Mouse (Mus musculus): ENCODE measurements around the gene Ush2a. TPM values are rescaled to one million over a fixed set of nuclear protein-coding genes. Genes with fewer than 3 reads are reported as not detected.

Gene Ush2a
- polyA plus RNA-seq, 1 experiment from 2014 or later = 0.04 TPM

DNA sequence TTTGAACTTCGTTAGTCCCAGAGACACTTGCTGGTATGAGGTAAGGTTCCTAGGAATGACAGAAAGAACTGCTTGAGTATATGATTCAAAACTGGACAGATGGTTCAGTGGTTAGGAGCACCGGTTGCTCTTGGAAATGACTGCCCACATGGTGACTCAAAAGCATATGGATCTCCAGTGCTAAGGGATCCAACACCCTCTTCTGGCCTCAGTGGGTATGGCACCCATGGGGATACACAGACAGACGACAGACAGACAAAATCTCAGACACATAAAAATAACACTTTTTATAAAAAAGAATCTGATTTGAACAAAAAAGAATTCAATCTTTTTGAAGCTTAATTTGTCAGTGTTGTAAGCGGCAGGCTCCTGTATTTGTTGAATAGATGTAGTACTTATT is 446.4 kb downstream of the Ush2a start:
- H3K4me2 ChIP-seq (replicated peaks) = no peak overlapping the region
- WGBS = 85% methylated on average over 4 of the region's 4 CpGs
- H3K4me1 ChIP-seq = no peaks in the 10 kb centered on the region
- no peak overlapping the region for H3K4me3 ChIP-seq
- no peak overlapping the region for H3K27ac ChIP-seq
- no peak overlapping the region for H3K9ac ChIP-seq
- ATAC-seq (ENCODE audit: low FRiP score, low read depth) = no peak
- no peaks in the 10 kb centered on the region for H3K36me3 ChIP-seq
- no peaks in the 10 kb centered on the region for H3K9me3 ChIP-seq
- no peaks in the 10 kb centered on the region; the same call in 1 of the 2 replicates for H3K27me3 ChIP-seq

DNA sequence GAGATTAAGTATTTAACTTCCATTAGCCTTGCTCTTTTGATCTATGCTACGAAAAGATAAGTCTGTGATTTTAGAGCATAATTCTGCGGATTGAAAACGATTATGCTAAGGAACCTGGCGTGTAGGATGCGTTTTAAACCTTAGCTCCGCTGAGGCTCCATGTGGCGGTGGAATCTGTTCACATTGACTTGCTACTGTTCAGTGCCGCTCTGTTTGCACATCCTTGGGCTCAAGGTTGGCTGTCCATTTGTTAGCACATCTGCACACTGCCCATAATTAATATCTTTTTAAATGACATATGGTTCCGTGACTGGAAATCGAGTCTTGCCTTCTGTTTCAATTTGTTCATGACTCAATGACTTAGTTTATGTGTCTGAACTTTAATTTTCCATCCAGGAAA is 446.9 kb downstream of the Ush2a start:
- Histone ChIP-seq H3K9me3 (no peaks in the 10 kb centered on the region), H3K9ac (no peak overlapping the region), H3K4me1 (no peaks in the 10 kb centered on the region), H3K4me2 (replicated peaks) (no peak overlapping the region), H3K4me3 (no peak overlapping the region), H3K36me3 (no peaks in the 10 kb centered on the region), H3K27me3 (no peaks in the 10 kb centered on the region; the same call in 1 of the 2 replicates), H3K27ac (no peak overlapping the region)
- no peak for ATAC-seq (ENCODE audit: low FRiP score, low read depth)
- 92% methylated on average over 10 of the region's 10 CpGs for WGBS

DNA sequence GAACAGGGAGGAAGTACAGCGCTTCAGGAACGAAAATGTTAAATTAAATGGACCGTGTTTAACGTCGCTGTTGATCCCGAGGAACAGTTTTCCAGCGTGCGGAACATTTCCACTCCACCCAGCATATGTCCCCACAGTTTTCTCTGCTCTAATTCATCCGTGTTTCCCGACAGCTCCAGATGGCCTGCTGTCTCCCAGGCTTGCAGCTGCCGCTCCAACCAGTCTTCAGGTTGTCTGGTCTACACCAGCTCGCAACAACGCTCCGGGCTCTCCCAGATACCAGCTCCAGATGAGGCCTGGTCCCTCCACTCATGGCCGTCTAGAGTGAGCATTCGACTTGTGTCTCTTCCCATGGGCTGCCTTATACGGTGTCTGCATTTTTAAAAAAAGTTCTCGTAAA is 452.3 kb downstream of the Ush2a start:
- whole genome bisulfite sequencing = 66% methylated on average over 18 of the region's 18 CpGs
- H3K4me2 ChIP-seq (replicated peaks) = no peak overlapping the region
- H3K9me3 ChIP-seq = no peaks in the 10 kb centered on the region
- H3K9ac ChIP-seq = no peak overlapping the region
- no peaks in the 10 kb centered on the region for H3K36me3 ChIP-seq
- no peak overlapping the region for H3K27ac ChIP-seq
- H3K4me1 ChIP-seq = no peaks in the 10 kb centered on the region
- H3K4me3 ChIP-seq = no peak overlapping the region
- no peak for ATAC-seq (ENCODE audit: low FRiP score, low read depth)
- H3K27me3 ChIP-seq = no peaks in the 10 kb centered on the region; the same call in 1 of the 2 replicates

DNA sequence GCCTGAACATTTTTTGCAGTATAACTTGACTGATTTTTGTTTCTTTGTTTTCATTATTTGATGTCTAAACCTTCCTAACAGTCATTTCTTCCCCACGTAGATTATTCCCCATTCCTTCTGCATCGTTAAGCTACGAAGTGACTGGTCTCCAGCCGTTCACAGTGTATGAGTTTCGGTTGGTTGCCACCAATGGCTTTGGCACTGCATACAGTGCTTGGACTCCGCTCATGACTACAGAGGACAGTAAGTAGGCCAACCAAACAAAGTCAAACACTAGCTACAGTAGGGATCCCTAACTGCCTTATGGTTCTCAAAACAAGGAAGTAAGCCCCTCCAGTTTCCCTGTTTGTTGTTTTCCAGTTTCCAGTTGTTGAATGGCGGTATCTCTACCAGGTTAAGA is 453.1 kb downstream of the Ush2a start:
- WGBS = 82% methylated on average over 7 of the region's 7 CpGs
- H3K36me3 ChIP-seq = no peaks in the 10 kb centered on the region
- no peaks in the 10 kb centered on the region; the same call in none of the 2 replicates for H3K27me3 ChIP-seq

DNA sequence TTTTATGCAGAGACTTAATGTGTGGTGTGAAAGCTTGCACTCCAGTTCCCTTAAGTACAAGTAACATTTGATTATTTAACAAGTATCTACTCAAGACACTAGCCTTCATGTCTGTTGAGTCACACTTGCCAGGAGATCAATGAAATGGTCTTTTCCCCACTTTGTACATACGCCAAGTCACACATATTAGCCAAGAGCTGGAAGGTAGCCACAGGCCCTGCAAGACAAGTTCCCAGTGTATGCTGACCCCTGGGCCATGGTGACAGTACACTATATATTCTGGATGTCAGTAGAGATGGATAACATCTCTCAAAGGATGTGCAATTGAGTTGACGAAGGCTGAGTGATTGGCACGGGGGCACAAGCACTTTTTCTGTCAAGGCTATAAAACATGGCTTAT is 455.1 kb downstream of the Ush2a start:
- no peaks in the 10 kb centered on the region for H3K9me3 ChIP-seq
- H3K4me1 ChIP-seq = no peaks in the 10 kb centered on the region
- 56% methylated on average over 3 of the region's 3 CpGs for WGBS
- H3K36me3 ChIP-seq = no peaks in the 10 kb centered on the region
- no peak for ATAC-seq (ENCODE audit: low FRiP score, low read depth)
- H3K27me3 ChIP-seq = peaks cover 8% of the 10 kb centered on the region; the same call in 1 of the 2 replicates
- no peak overlapping the region for H3K4me3 ChIP-seq
- no peak overlapping the region for H3K4me2 ChIP-seq (replicated peaks)
- no peak overlapping the region for H3K9ac ChIP-seq
- H3K27ac ChIP-seq = no peak overlapping the region

More for the DNA sequence above, 453.1 kb downstream of the Ush2a start:
- no peak for ATAC-seq (ENCODE audit: low FRiP score, low read depth)
- Histone ChIP-seq H3K9me3 (no peaks in the 10 kb centered on the region), H3K9ac (no peak overlapping the region), H3K4me3 (no peak overlapping the region), H3K27ac (no peak overlapping the region), H3K4me1 (no peaks in the 10 kb centered on the region), H3K4me2 (replicated peaks) (no peak overlapping the region)

DNA sequence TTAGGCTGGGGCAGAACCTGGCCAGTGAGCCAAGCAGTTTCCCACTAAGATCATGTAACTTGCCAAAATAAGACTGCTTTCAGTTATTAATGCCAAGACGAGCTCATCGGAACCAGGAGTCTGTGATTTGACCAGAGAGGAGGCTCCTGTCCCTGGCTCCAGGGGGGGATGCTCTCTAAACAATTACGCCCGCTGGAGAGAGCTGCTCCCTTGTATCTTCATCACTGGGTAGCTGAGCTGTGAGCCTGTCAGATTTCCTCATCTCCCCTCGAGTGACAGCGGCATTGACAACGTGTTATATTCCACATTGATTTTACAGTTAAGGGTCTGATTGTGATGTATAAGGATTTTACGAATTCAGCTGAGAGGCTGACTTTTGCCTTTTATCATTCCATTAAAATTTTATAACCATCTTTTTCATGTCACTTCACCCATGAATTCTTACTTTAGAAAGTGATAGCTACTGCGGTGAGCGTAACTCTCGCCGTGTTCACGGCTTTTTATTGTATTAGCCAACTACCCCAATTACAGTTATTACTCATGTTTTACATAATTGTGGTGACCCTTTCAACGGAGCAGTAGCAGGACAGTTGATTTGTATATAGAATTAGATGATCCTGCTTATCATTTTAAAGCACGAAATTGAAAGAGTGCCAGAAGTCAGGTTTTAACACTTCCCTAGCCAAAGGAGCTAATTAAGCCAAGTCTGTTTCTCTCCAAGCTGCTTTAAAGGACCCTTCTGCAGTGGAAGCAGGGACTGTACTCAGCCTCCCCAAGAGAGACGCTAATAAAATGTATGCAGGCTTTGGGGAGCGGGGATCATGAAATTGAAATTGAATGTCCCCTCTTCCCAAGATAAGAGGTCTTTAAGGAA is 463.5 kb downstream of the Ush2a start:
- Histone ChIP-seq H3K36me3 (no peaks in the 10 kb centered on the region), H3K9me3 (no peaks in the 10 kb centered on the region), H3K27ac (no peak overlapping the region), H3K4me2 (replicated peaks) (peak overlapping the region; percentile 38; the same call in 1 of the 2 replicates), H3K27me3 (peaks cover 63% of the 10 kb centered on the region), H3K9ac (no peak overlapping the region), H3K4me3 (no peak overlapping the region), H3K4me1 (peaks cover 27% of the 10 kb centered on the region)
- WGBS = 44% methylated on average over 17 of the region's 17 CpGs
- no peak for ATAC-seq (ENCODE audit: low FRiP score, low read depth)

DNA sequence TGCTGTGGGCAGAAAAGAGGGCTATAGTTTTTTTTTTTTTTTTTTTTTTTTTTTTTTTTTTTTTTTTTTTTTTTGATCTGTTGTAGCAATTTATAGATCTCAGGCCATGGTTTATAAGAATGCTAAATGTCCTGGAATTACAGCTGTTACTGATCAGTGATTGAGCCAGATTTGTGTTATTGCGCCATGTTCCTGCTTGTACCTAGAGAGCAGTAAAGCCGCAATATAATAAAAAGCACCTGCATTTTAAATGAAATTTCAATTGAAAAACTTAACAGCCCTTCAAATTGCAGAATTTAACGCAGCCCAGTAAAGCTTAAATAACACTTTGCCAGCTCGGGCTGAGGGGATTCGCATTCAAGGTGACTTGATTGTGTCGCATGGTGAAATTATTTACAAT is 465.1 kb downstream of the Ush2a start:
- ATAC-seq (ENCODE audit: low FRiP score, low read depth) = peak; percentile 80; the same call in 1 of the 2 replicates
- Histone ChIP-seq H3K9me3 (no peaks in the 10 kb centered on the region), H3K4me1 (peaks cover 27% of the 10 kb centered on the region), H3K27me3 (peaks cover 60% of the 10 kb centered on the region), H3K4me2 (replicated peaks) (no peak overlapping the region), H3K9ac (no peak overlapping the region), H3K27ac (no peak overlapping the region), H3K4me3 (no peak overlapping the region), H3K36me3 (no peaks in the 10 kb centered on the region)
- 20% methylated on average over 6 of the region's 6 CpGs for WGBS

DNA sequence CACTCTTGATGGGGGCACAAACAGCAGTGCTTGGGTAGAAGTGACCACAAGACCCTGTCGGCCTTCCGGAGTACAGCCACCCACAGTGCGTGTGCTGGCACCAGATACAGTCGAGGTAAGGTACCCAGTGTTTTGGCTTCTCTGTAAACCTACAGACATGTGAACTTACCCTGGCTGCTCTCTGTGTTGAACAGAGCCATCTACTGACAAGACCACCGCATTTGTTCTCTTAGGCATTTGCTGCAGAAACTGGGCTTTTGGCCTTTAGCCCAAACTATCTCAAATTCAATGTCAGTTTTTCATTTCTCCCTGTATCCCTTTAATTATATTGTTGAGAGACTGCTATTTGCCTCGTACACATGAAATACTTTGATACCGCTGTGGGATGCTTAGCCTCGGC is 466.8 kb downstream of the Ush2a start:
- no peak overlapping the region for H3K9ac ChIP-seq
- 0 out of 2 replicates have a peak, but pooled peaks have one; percentile 36 for ATAC-seq (ENCODE audit: low FRiP score, low read depth)
- no peak overlapping the region for H3K27ac ChIP-seq
- H3K4me3 ChIP-seq = no peak overlapping the region
- peaks cover 27% of the 10 kb centered on the region for H3K4me1 ChIP-seq
- 75% methylated on average over 8 of the region's 8 CpGs for WGBS
- peaks cover 47% of the 10 kb centered on the region for H3K27me3 ChIP-seq
- H3K4me2 ChIP-seq (replicated peaks) = no peak overlapping the region
- no peaks in the 10 kb centered on the region for H3K36me3 ChIP-seq
- H3K9me3 ChIP-seq = no peaks in the 10 kb centered on the region

DNA sequence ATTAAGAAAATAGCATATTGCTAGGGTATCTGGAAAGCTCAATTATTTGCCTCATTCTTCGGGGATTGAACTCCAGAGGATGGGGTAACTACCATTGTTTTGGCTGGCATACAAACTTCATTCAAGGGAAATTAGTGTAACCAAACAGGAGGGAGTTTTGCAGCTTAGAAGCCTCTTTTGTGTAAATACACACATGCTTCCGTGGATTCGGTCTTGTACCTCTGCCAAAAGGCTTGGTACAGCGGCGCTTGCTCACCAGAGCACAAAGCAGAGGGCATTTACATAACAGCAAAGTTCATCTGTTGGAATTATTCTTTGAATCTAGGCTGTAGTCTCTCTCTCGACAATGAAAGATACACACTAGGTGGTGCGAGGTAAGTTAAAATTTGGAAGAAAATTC is 467.4 kb downstream of the Ush2a start:
- Histone ChIP-seq H3K9ac (no peak overlapping the region), H3K27ac (no peak overlapping the region), H3K4me3 (no peak overlapping the region), H3K4me1 (peaks cover 27% of the 10 kb centered on the region), H3K9me3 (no peaks in the 10 kb centered on the region), H3K36me3 (no peaks in the 10 kb centered on the region), H3K4me2 (replicated peaks) (no peak overlapping the region), H3K27me3 (peaks cover 41% of the 10 kb centered on the region)
- no peak for ATAC-seq (ENCODE audit: low FRiP score, low read depth)
- 77% methylated on average over 7 of the region's 7 CpGs for whole genome bisulfite sequencing

DNA sequence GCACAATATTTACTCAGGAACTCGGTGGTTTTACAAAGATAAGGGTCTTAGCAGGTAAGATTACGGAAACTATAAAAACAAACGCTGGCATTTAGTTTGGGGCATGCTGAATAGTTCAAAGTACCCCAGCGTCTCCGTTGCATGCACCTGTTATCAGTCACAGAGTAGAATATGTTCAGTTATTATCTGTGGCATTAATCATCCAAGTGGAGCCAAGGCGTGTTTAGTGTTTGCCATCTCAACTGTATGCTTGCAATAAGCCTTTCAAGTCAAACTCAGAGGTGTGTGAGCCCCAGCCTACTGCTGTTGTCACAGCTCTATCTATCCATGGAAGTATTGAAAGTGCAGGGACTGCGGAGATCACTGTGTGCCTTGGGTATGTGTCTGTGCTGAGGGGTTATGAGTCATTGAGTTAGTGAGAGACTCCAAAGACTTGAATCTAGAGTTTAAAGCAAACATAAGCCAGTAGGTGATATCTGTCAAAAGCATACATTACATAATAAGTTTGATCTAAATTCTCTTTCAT is 473.0 kb downstream of the Ush2a start:
- Histone ChIP-seq H3K27me3 (peaks cover 11% of the 10 kb centered on the region), H3K9me3 (no peaks in the 10 kb centered on the region), H3K9ac (no peak overlapping the region), H3K36me3 (no peaks in the 10 kb centered on the region), H3K27ac (no peak overlapping the region), H3K4me2 (replicated peaks) (no peak overlapping the region), H3K4me3 (no peak overlapping the region), H3K4me1 (no peaks in the 10 kb centered on the region)
- ATAC-seq (ENCODE audit: low FRiP score, low read depth) = no peak
- WGBS = 81% methylated on average over 7 of the region's 7 CpGs

DNA sequence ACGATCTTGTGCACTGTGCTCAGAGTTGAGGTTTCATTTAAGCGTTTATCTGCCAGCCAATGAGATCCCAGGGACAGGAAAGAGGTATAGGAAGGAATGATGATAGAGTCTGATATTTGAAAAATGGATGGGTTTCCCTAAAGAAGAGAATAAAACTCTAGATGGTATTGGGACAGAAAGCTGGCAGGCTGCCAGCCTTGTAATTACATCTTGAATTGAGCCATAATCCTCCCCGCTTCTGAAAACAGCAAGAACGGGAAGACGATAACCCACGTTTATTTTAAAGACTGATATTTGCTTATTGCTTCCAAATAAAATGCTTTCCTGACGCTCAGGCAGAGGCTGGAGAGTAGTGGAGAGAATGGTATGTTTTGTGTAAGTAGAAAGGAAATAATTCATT is 481.1 kb downstream of the Ush2a start:
- Histone ChIP-seq H3K4me2 (replicated peaks) (no peak overlapping the region), H3K9ac (no peak overlapping the region)

DNA sequence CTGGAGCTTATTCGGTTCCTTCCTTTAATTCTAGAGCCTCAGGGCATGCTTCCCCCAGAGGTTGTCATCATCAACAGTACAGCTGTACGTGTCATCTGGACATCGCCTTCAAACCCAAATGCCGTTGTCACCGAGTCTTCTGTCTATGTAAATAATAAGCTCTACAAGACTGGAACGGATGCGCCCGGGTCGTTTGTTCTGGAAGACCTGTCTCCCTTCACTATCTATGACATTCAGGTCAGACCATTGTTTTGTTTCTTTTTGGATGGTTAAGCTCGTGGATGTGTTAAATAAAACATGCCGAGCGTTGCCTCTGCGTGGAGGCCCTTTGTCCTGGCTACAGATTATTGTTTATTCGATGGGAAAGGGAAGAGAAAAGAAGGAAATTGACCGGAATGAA is 493.2 kb downstream of the Ush2a start:
- Histone ChIP-seq H3K9me3 (no peaks in the 10 kb centered on the region), H3K4me2 (replicated peaks) (no peak overlapping the region), H3K27me3 (no peaks in the 10 kb centered on the region), H3K9ac (no peak overlapping the region), H3K4me3 (no peak overlapping the region), H3K27ac (no peak overlapping the region), H3K36me3 (no peaks in the 10 kb centered on the region), H3K4me1 (no peaks in the 10 kb centered on the region)
- no peak for ATAC-seq (ENCODE audit: low FRiP score, low read depth)
- WGBS = 88% methylated on average over 15 of the region's 15 CpGs

More for the DNA sequence above, 481.1 kb downstream of the Ush2a start:
- no peak for ATAC-seq (ENCODE audit: low FRiP score, low read depth)
- no peaks in the 10 kb centered on the region for H3K9me3 ChIP-seq
- no peaks in the 10 kb centered on the region; the same call in 1 of the 2 replicates for H3K27me3 ChIP-seq
- no peak overlapping the region for H3K4me3 ChIP-seq
- WGBS = 53% methylated on average over 7 of the region's 7 CpGs
- H3K36me3 ChIP-seq = no peaks in the 10 kb centered on the region
- H3K27ac ChIP-seq = no peak overlapping the region
- H3K4me1 ChIP-seq = no peaks in the 10 kb centered on the region
